Mouse (Mus musculus) B cell, adult 67 days (primary cell): ENCODE measurements around the gene Hsbp1. TPM values are rescaled to one million over a fixed set of nuclear protein-coding genes. Genes with fewer than 3 reads are reported as not detected.

Experiments
- total RNA-seq, 2 experiments: library from RNA; stranded (reverse); gene quantifications; 4 replicates each; pipeline ENCODE4 v1.2.4; 2023

The Hsbp1 gene
- 10 to 100 TPM; 73.1 to 90.3 TPM for total RNA-seq

GRCm38 (mm10) chr8:119344190-119344856 is at the start of gene Hsbp1:
Gene Hsbp1 (plus strand): TSS chr8:119344488.

GRCm38 (mm10) chr8:119394524-119395026 is 50.3 kb downstream of the Hsbp1 start, which contains the start of gene Mlycd:
Gene Mlycd (plus strand): TSS chr8:119394878.

Other genes starting within 250 kb of the Hsbp1 start
- 10 to 100 TPM; 20.1 to 22.0 TPM for gene Mlycd, start 50.4 kb downstream of the Hsbp1 start, total RNA-seq
- gene Osgin1, start 89.6 kb downstream of the Hsbp1 start, total RNA-seq = 1 to 10 TPM; 4.6 to 7.4 TPM
- not detected for gene Necab2, start 102.2 kb downstream of the Hsbp1 start, total RNA-seq
- gene Slc38a8, start 157.2 kb downstream of the Hsbp1 start, total RNA-seq = 1 to 10 TPM; 1.0 to 2.3 TPM
- gene Mbtps1, start 214.2 kb downstream of the Hsbp1 start, total RNA-seq = 100 to 1,000 TPM; 120 to 125 TPM
- 10 to 100 TPM; 44.1 to 52.3 TPM for gene Hsdl1, start 230.7 kb downstream of the Hsbp1 start, total RNA-seq
- gene Dnaaf1, start 230.7 kb downstream of the Hsbp1 start, total RNA-seq = not detected